Mouse (Mus musculus) ES-Bruce4 (cell line): ENCODE results near the gene Fgfr2.

Source experiments
- CTCF ChIP-seq: IDR thresholded peaks from one replicate; pipeline ENCODE4 v1.8.1; 2011; ENCODE audit warnings: low read depth, low read length
- EP300 ChIP-seq: IDR thresholded peaks from 2 replicates; pipeline ENCODE4 v1.6.1; 2011; ENCODE audit warnings: low read depth, low read length; ENCODE audit not compliant: insufficient read depth
- POLR2A ChIP-seq: IDR thresholded peaks from one replicate; pipeline ENCODE4 v1.8.1; 2011; ENCODE audit warnings: low read length; ENCODE audit not compliant: insufficient read depth

DNA sequence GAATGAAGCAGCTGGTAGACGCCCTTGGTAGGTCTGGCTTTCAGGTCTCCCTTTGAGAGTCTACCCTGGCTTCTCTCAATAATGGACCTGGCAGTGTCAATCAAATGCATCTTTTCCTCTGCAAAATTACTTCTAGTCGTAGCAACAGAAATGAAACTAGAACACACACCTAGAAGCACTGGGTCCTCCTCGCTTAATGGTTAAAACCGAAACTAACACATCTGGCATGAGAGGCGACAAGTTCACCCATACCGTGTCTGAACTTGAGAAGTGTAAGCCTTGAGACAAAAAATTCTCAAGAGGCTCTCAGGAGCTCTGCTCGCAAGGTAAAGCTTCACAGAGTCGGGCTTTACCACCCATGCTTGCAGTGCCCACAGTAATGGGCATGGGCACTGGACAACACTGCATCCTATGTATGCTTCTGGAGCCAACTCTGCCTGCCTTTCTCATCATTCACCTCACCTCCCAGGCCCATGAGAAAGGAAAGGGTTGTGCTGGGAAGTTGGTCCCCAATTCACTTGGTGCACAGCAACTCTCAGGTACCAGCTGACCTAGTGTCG lies 2295.2 kb downstream of the Fgfr2 start:
- no peak for TF ChIP-seq EP300
- no peak for TF ChIP-seq CTCF
- no peak for TF ChIP-seq POLR2A
